Mouse (Mus musculus): ENCODE measurements around the gene Atp13a2. TPM values are rescaled to one million over a fixed set of nuclear protein-coding genes. Genes with fewer than 3 reads are reported as not detected.

Atp13a2 gene
- 40.5 and 45.3 TPM in 2 replicates for polyA plus RNA-seq (2015; fragmentation: Nextera tagmentation; extraction: Ambion mirVana)

GRCm38 (mm10) chr4:140986711-140987395 is at the start of gene Atp13a2:
Gene Atp13a2, plus strand, starts transcription at chr4:140986873.
- H3K27me3 ChIP-seq = no peaks in the 10 kb centered on the region
- ATAC-seq (replicated peaks; ENCODE audit: low FRiP score) = peak; percentile 94
- H3K27ac ChIP-seq = 0 out of 2 replicates have a peak within 1 kb of the TSS, but pooled peaks have one; percentile 0
- H3K4me1 ChIP-seq = peaks cover 45% of the 10 kb centered on the region
- H3K36me3 ChIP-seq = peaks cover 2% of the 10 kb centered on the region; the same call in 1 of the 2 replicates
- WGBS = 1% methylated on average over 58 of the region's 58 CpGs
- peak within 1 kb of the TSS; percentile 95 for H3K4me3 ChIP-seq (replicated peaks)
- no peaks in the 10 kb centered on the region for H3K9me3 ChIP-seq (replicated peaks)
- H3K4me2 ChIP-seq = peak within 1 kb of the TSS; percentile 83
- peak within 1 kb of the TSS; percentile 93 for H3K9ac ChIP-seq

GRCm38 (mm10) chr4:140944356-140944755 is 42.3 kb upstream of the Atp13a2 start:
- H3K9me3 ChIP-seq (replicated peaks) = 0 out of 2 replicates have a peak, but pooled peaks cover 3% of the 10 kb centered on the region
- H3K27me3 ChIP-seq = no peaks in the 10 kb centered on the region
- WGBS = 88% methylated on average over 12 of the region's 12 CpGs
- no peak overlapping the region for H3K4me3 ChIP-seq (replicated peaks)
- no peak for ATAC-seq (replicated peaks; ENCODE audit: low FRiP score)
- H3K4me2 ChIP-seq = no peak overlapping the region
- H3K4me1 ChIP-seq = peaks cover 21% of the 10 kb centered on the region
- H3K27ac ChIP-seq = no peak overlapping the region
- H3K9ac ChIP-seq = no peak overlapping the region
- no peaks in the 10 kb centered on the region for H3K36me3 ChIP-seq

GRCm38 (mm10) chr4:140944961-140945442 is 41.7 kb upstream of the Atp13a2 start:
- no peaks in the 10 kb centered on the region for H3K27me3 ChIP-seq
- 0 out of 2 replicates have a peak, but pooled peaks cover 3% of the 10 kb centered on the region for H3K9me3 ChIP-seq (replicated peaks)
- H3K4me2 ChIP-seq = no peak overlapping the region
- no peaks in the 10 kb centered on the region for H3K36me3 ChIP-seq
- WGBS = 83% methylated on average over 5 of the region's 5 CpGs
- H3K9ac ChIP-seq = no peak overlapping the region
- H3K4me1 ChIP-seq = peaks cover 21% of the 10 kb centered on the region
- H3K4me3 ChIP-seq (replicated peaks) = no peak overlapping the region
- ATAC-seq (replicated peaks; ENCODE audit: low FRiP score) = no peak
- no peak overlapping the region for H3K27ac ChIP-seq

- 89% methylated on average over 4 of the region's 4 CpGs for WGBS
- H3K4me2 ChIP-seq = no peak overlapping the region
- no peaks in the 10 kb centered on the region for H3K27me3 ChIP-seq
- H3K4me1 ChIP-seq = peaks cover 21% of the 10 kb centered on the region
- H3K9ac ChIP-seq = no peak overlapping the region
- H3K4me3 ChIP-seq (replicated peaks) = no peak overlapping the region
- no peaks in the 10 kb centered on the region for H3K36me3 ChIP-seq
- H3K27ac ChIP-seq = no peak overlapping the region
- ATAC-seq (replicated peaks; ENCODE audit: low FRiP score) = no peak
- H3K9me3 ChIP-seq (replicated peaks) = 0 out of 2 replicates have a peak, but pooled peaks cover 3% of the 10 kb centered on the region
These were observed 41.1 kb upstream of the Atp13a2 start for GRCm38 (mm10) chr4:140945571-140945970.

GRCm38 (mm10) chr4:140946048-140946447 is 40.6 kb upstream of the Atp13a2 start:
- peaks cover 21% of the 10 kb centered on the region for H3K4me1 ChIP-seq
- H3K27ac ChIP-seq = no peak overlapping the region
- no peaks in the 10 kb centered on the region for H3K27me3 ChIP-seq
- WGBS = 64% methylated on average over 4 of the region's 4 CpGs
- no peaks in the 10 kb centered on the region for H3K36me3 ChIP-seq
- ATAC-seq (replicated peaks; ENCODE audit: low FRiP score) = no peak
- 0 out of 2 replicates have a peak, but pooled peaks cover 3% of the 10 kb centered on the region for H3K9me3 ChIP-seq (replicated peaks)
- no peak overlapping the region for H3K4me2 ChIP-seq
- H3K9ac ChIP-seq = no peak overlapping the region
- H3K4me3 ChIP-seq (replicated peaks) = no peak overlapping the region

- no peak; the same call in 1 of the 2 replicates for ATAC-seq (replicated peaks; ENCODE audit: low FRiP score)
- Histone ChIP-seq H3K4me2 (no peak overlapping the region), H3K27ac (0 out of 2 replicates have a peak overlapping the region, but pooled peaks have one; percentile 3), H3K4me1 (peaks cover 21% of the 10 kb centered on the region), H3K9me3 (replicated peaks) (0 out of 2 replicates have a peak, but pooled peaks cover 3% of the 10 kb centered on the region), H3K4me3 (replicated peaks) (no peak overlapping the region), H3K27me3 (no peaks in the 10 kb centered on the region), H3K9ac (no peak overlapping the region), H3K36me3 (no peaks in the 10 kb centered on the region)
- WGBS = 49% methylated on average over 14 of the region's 14 CpGs
These were observed 40.0 kb upstream of the Atp13a2 start for GRCm38 (mm10) chr4:140946580-140947205.

- Histone ChIP-seq H3K9me3 (replicated peaks) (0 out of 2 replicates have a peak, but pooled peaks cover 3% of the 10 kb centered on the region), H3K27ac (peak overlapping the region; percentile 45; the same call in 1 of the 2 replicates), H3K9ac (no peak overlapping the region), H3K4me2 (no peak overlapping the region), H3K36me3 (no peaks in the 10 kb centered on the region), H3K4me3 (replicated peaks) (no peak overlapping the region), H3K4me1 (peaks cover 21% of the 10 kb centered on the region), H3K27me3 (no peaks in the 10 kb centered on the region)
- no peak for ATAC-seq (replicated peaks; ENCODE audit: low FRiP score)
- WGBS = 68% methylated on average over 12 of the region's 12 CpGs
These were observed 38.9 kb upstream of the Atp13a2 start for GRCm38 (mm10) chr4:140947487-140948440.

GRCm38 (mm10) chr4:140948481-140948880 is 38.2 kb upstream of the Atp13a2 start:
- H3K9ac ChIP-seq = no peak overlapping the region
- H3K27me3 ChIP-seq = no peaks in the 10 kb centered on the region
- H3K4me2 ChIP-seq = no peak overlapping the region
- no peak for ATAC-seq (replicated peaks; ENCODE audit: low FRiP score)
- no peaks in the 10 kb centered on the region for H3K36me3 ChIP-seq
- 73% methylated on average over 6 of the region's 6 CpGs for WGBS
- H3K4me1 ChIP-seq = peaks cover 21% of the 10 kb centered on the region
- H3K4me3 ChIP-seq (replicated peaks) = no peak overlapping the region
- 0 out of 2 replicates have a peak, but pooled peaks cover 3% of the 10 kb centered on the region for H3K9me3 ChIP-seq (replicated peaks)
- no peak overlapping the region for H3K27ac ChIP-seq

GRCm38 (mm10) chr4:140949052-140949451 is 37.6 kb upstream of the Atp13a2 start:
- Histone ChIP-seq H3K27me3 (no peaks in the 10 kb centered on the region), H3K9me3 (replicated peaks) (no peaks in the 10 kb centered on the region), H3K4me3 (replicated peaks) (no peak overlapping the region), H3K4me2 (no peak overlapping the region), H3K4me1 (peaks cover 21% of the 10 kb centered on the region), H3K9ac (no peak overlapping the region), H3K36me3 (no peaks in the 10 kb centered on the region), H3K27ac (no peak overlapping the region)
- ATAC-seq (replicated peaks; ENCODE audit: low FRiP score) = no peak
- 84% methylated on average over 8 of the region's 8 CpGs for WGBS

GRCm38 (mm10) chr4:140949616-140950015 is 37.1 kb upstream of the Atp13a2 start:
- H3K9me3 ChIP-seq (replicated peaks) = no peaks in the 10 kb centered on the region
- peaks cover 21% of the 10 kb centered on the region for H3K4me1 ChIP-seq
- H3K27ac ChIP-seq = no peak overlapping the region
- H3K36me3 ChIP-seq = no peaks in the 10 kb centered on the region
- ATAC-seq (replicated peaks; ENCODE audit: low FRiP score) = no peak
- no peaks in the 10 kb centered on the region for H3K27me3 ChIP-seq
- no peak overlapping the region for H3K9ac ChIP-seq
- no peak overlapping the region for H3K4me3 ChIP-seq (replicated peaks)
- WGBS = 88% methylated on average over 16 of the region's 16 CpGs
- H3K4me2 ChIP-seq = no peak overlapping the region

- no peak overlapping the region for H3K4me2 ChIP-seq
- H3K9me3 ChIP-seq (replicated peaks) = no peaks in the 10 kb centered on the region
- ATAC-seq (replicated peaks; ENCODE audit: low FRiP score) = no peak
- H3K27ac ChIP-seq = no peak overlapping the region
- no peak overlapping the region for H3K9ac ChIP-seq
- 88% methylated on average over 3 of the region's 3 CpGs for WGBS
- H3K4me1 ChIP-seq = peaks cover 21% of the 10 kb centered on the region
- H3K27me3 ChIP-seq = no peaks in the 10 kb centered on the region
- no peaks in the 10 kb centered on the region for H3K36me3 ChIP-seq
- H3K4me3 ChIP-seq (replicated peaks) = no peak overlapping the region
These were observed 36.1 kb upstream of the Atp13a2 start for GRCm38 (mm10) chr4:140950574-140950973.

Measured in kidney, embryonic 15.5 days (tissue).